Mouse (Mus musculus) thymus, adult 2 months (tissue): ENCODE measurements around the gene Dcst2.

ENCODE experiments used
- CTCF ChIP-seq: fragments of 200-500 bp; IDR thresholded peaks from 2 replicates; pipeline ENCODE4 v1.5.1; 2012; ENCODE audit warnings: mild to moderate bottlenecking, control low read depth, low read length, moderate library complexity, borderline replicate concordance; ENCODE audit not compliant: control insufficient read depth, poor library complexity, insufficient read depth; ENCODE audit errors: extremely low read depth
- POLR2A ChIP-seq: fragments of 200-500 bp; IDR thresholded peaks from 2 replicates; pipeline ENCODE4 v1.6.1; 2012; ENCODE audit warnings: mild to moderate bottlenecking, low read length, control low read depth, moderate library complexity; ENCODE audit not compliant: control insufficient read depth, poor library complexity, insufficient read depth; ENCODE audit errors: extremely low read depth

DNA sequence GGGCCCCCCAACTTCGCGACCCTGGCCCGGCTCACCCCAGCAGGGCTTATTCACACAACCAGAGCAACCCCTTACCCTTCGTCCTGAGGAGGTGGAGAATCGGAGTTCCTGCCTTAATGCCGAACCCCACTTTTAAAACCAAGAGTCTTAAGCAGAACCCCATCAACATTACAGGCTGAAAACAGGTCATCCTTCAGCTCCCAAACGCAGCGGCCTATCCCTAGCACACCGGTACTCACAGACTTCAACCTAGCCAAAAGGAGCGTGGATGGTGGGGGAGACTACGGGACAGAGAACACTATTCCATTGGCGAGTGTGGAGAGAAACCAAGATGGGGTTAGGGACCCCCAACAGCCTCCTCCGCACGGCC, 39.7 kb upstream of the Dcst2 start:
- TF ChIP-seq POLR2A (no peak), CTCF (no peak)
